Mouse (Mus musculus) frontal cortex, adult 2 months (tissue): ENCODE measurements around the gene Zdhhc1. TPM values are rescaled to one million over a fixed set of nuclear protein-coding genes. Genes with fewer than 3 reads are reported as not detected.

Experiments
- DNase-seq, 2 experiments: peaks; one replicate each; pipeline ENCODE4 v3.0.0; 2022; ENCODE audit warnings: low spot score in 1 of 2; ENCODE audit errors: extremely low spot score in 1 of 2
- polyA plus RNA-seq: library from polyadenylated mRNA; depleted of rRNA; stranded (reverse); fragments of >200 nt; gene quantifications from 2 replicates; pipeline ENCODE4 v1.2.3, GENCODE M21; 2012

The Zdhhc1 gene
- polyA plus RNA-seq, 1 experiment: 75.3 TPM

DNA sequence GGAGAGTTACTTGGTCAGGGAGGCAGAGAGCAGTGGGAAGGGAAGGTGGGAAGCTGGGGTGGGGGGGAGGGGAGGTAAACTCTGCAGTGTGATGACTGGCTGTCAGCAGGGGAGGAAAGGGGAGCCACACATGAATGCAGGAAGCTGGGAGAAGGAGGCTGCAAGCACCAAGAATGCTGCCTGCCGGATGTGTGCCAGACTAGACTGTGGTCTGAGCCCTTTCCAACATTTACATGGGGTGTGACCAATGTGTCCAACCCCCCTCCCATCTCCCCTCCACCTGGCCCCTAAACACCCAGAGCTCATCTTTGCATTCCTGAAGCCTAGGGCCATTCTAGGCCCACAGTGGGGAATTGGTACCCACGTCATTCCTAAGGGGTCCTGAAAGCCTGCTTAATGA is 15.7 kb downstream of the Zdhhc1 start:
- DNase-seq: no peak

DNA sequence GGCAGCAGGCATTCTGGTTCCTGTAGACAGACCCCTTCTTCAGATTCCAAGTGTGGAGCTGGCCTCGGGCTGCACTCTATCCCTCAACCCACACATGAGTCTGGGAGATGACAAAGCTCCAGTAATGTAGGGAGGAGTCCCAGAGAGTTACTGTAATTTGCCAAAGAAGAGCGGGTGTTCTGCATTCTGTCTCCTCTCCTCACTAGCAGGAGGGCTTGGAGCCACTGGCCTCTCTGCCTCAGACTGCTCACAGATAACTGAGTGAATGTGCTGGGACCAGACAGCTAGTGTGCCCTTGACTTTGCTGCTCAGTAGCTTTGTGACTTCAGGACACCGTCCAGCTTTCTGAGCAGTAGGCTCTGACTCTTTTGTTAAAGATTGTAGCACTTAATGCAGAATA is 18.9 kb downstream of the Zdhhc1 start:
- DNase-seq: no peak

DNA sequence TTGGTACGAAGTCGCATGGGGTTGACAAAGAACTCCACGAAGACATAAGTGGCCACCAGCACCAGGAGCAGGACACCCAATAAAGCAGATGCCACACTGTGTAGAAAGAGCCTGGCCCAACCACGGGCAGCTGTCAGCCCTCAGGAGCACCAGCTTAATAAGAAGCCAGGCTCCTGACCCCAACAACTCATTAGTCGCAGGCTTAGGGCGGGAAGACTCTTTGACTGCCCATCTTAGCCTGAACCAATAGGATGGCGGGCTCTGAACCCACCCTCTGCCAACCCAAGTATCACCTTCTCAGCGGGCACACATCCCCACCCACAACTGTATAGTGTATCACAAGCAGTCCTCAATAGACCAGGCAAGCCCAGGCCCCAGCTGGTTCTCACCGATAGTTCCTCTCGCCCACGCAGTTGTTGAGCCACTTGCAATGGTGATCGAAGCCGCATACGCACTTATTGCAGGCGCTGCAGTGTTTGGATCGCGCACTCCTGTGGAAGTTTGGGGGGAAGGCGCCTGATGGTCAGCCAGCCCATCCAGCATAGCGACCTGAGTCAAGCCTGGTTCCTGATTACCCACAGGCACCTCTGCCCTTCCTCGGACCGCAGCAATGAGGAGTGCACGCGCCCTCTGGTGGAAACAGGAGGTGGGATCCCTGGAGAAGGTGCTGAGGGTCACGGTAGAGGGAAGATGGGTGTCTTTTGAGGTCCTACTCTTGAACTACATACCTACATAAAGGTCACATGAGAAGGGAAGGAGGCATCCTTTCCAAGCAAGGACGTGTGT is 19.9 kb downstream of the Zdhhc1 start:
- peak in 1 of 2 experiments; percentile 52 for DNase-seq

DNA sequence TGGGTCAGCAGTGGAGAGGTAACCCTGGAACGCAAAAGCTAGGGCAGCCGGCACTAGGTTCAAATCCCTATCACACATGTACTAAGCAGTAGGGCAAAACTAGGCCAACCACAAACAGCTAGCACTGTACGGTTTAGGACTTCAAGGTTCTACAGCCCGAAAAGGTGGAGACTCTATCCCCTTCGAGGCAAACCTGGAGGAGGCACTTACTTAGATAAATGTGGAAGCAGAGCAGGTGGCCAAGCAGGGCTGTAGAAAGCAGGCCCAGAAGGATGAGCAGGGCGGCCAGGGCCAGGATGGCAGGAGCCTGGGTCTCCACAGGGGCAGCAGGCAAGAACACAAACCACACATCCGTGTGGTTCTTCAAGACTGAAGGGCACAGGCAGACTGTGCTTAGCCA is 20.5 kb downstream of the Zdhhc1 start:
- DNase-seq: no peak

DNA sequence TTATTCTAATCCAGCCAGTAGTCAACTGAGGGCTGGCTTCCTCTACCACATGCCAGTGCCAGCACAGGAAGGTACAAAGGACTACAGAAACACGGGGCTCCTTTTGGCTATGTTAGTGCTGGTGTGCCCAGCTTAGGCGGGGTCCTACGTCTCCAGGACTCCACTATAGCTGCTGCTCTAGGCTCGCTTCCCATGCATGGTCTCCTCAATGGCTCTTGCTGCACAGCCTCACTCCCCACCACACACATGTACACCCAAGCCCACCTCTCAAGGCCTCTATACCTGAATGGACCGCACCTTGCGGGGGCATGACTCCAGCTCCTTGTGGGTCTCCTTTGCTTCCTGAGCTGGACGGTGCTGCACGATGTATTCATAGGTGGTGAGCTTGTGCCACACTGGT is 21.0 kb downstream of the Zdhhc1 start:
- DNase-seq: no peak

DNA sequence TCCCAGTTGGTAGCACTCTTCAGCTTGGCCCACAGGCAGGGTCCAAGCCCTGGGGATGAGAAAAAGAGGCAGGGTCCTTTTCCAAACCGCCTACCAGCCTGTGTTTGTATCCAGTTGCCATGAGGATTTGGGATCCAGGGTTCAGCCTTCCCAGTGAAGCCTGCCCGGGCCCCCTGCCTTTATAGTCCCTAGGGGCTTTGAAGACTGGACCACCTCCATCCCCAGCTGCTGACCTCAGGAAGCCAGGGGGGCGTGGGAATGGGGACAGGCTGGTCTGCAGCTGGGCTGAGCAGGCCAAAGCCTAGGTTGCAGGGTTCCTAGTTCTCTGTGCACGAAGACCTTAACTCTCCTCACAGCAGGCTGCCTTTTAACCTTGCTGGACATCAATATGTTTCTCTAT is 21.4 kb downstream of the Zdhhc1 start:
- no peak for DNase-seq

DNA sequence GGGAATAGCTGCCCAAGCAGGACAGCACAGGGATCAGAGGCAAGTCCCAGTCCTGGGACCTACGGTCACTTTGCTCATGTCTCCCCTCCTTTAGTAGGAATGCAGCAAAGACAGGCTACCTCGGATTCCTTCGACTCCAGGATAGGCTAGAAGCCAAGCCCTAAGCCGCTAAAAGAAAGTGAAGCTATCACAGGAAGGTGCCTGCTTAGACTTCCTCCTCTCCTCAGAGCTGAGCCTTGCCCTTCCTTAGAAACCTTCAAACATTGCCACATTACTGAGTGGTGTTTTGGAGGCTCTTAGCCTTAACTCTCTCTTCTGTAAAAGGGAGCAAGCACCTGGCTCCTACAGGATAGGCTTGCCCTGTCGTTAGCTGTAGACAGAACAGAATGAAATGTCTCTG is 22.0 kb downstream of the Zdhhc1 start:
- no peak for DNase-seq

DNA sequence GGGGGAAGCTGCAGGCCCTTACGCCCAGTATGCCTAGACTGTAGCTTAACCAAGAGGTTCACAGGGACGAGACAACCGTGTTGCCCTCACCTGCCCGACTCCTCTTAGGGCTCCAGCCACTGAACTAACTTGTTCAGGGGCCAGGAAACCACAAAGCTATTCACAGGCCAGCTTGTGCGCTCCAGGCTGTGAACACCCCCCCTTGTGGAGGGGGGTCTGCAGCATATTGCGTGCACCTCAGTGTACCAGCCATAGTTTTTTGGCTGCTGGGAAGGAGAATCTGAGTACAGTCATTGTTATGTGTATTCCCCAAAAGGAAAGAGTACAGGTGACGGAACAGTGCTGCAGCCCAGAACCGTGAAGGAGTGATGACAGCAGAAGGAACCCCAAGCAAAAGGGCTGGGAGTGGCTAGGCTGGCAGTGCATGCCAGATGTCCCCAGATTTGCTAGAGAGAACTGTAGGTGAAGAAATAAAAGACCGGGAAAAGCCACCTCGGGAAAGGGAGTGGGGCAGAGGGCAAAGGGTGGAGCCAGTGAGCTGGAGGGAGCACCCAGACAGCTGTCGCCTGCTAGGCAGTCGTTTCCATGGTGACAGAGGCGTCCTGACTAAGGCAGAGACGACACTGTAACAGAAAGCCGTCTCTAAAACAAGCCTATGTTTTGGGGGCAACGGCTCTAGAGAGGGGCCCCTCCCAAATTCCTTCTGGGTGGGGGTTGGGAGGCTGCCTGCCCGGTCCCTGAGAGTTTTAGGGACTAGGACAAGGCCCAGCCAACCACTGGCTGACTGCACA is 22.7 kb downstream of the Zdhhc1 start:
- DNase-seq: no peak

DNA sequence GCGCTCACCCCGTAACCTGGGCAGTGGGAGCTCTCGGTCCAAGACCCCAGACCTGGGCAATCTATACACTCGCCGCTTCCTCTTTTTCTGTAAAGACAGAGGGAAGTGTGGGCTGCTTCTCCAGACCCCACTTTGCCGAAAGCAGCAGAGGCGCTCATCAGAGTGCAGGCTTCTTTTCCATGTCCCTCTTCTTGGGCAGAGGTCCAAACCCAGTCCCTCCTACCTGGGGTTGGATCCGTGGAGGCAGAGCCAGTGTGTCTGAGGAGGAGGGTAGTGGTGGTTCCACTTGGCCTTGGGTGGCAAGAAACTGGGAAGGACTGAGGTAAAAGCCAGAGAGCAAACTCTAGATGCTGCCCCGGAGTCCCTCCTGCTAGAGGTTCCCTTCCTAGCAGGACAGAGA is 23.7 kb downstream of the Zdhhc1 start:
- DNase-seq: no peak

DNA sequence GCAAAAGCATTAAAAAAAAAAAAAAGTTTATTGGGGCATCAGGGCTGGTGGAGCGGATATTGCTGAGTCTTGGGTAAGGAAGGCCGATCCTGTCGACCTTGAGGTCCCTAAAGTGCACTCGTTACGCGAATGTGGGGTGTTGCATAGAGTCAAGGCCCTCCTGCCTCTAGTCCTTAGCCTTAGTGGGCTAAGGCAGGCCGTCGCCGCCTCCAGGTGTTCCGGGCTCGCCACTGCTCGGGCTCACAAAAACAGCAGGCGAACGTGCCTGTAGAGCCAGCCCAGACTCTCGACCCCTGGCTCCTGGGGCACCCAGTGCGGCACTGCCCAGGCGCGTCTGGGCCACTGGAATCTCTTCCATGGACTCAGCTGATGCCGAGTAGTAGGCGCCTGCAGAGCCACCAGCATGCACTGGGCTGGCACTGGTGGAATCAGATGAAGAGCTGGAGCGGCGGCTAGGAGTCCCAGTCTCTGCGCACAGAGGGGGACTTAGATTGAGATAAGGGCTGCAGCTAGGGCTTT is 24.2 kb downstream of the Zdhhc1 start:
- no peak for DNase-seq

DNA sequence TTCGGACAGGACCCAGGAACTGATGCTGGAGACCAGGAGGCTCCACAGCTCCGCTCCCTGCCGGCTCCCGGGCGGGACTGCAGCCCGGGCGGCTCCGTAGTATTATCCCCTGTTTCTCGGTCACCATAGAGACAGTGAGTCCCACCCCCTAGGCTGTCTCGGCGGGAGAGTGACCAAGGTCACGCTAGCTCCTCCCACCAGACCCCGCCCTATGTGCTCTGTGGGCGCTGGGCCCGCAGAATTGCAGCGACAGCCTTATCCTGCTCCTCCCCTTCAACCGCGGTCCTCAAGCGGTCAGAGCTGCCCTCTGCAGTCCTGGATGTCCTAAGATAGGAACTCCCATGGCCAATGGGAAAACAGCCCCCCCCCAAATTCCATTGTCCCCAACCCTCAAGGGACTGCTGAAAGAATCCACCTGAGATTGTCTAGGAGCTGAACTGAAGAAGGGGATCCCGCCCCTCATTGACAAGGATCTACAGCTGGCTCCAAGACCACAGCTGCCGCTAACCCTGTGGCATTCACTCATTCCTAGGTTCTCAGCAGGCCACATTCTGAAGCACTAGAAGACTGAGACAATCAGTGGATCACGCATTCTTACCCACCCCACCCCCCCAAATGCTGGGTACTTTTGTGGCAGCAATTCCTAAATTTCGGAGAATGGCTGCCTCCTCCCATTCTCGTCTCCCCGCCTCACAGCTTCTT is 25.2 kb downstream of the Zdhhc1 start, which contains the start of gene Tppp3:
Gene Tppp3 (minus strand): TSS at position 213 of the 702 bp plus-strand sequence.
- peak; percentile 77 to 84 for DNase-seq

DNA sequence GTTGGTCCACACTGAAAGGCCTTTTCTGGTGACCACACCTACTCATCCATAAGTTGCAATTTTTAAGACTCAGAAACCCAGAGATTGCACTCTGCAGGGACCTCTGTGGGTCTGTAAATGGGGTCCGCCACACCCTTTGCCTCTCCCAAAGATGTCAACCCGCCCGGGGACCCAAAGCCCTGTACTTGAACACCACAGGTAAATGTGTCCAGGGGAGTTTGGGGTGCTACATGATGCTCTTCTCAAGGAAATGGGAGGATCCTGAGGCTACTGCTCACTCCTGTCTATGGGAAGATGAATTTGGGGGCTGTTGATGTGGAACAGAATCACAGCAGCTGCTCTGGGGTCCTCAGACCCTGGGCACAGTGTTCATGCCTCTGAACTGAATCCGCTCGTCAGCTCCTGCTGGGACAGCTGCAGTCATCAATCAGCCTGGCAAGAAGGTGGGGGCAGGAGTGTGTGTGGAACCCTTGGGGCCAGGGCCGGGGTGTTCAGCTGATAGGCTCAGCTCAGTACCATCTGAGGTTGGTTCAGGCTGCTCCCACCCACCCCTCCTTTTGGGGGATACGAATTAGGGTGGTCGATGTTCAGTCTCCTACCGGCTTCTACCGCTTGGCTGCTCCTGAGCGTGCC is 25.9 kb downstream of the Zdhhc1 start:
- DNase-seq: no peak

DNA sequence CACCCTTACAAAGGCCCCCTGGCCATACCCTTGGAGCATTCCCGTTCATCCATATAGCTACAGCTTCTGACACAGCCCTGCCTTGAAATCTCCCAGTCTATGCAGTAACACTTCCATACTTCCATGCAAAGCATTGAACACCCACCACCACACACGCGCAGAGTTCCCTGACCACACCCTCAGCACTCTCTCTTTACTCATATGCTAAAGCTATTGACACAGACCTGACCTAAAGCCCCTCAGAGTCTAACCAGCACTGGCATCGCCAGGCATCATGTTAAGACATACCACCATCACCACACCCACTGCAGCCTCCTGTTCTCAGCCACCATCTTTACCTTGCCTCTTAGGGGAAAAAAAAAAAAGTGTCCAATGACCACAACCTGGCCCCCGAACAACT is 26.4 kb downstream of the Zdhhc1 start:
- no peak for DNase-seq

DNA sequence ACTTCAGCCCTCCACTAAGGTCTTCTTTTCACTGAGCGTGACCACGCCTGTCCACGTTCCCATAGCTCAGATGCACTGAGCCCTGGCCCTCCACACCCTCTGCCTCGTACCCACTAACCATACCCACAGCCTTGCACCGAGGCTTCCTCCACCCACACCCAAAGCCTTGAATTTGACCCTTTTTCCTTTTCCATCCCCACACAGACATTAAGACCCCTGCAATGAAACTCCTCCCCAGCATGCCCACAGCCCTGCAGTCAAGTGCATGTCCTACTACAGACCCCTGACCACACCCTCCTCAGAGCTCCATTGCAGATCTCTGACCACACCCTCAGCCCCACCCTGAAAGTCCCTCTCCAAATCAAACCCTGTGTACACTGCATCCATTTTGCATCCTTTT is 26.9 kb downstream of the Zdhhc1 start:
- no peak for DNase-seq

DNA sequence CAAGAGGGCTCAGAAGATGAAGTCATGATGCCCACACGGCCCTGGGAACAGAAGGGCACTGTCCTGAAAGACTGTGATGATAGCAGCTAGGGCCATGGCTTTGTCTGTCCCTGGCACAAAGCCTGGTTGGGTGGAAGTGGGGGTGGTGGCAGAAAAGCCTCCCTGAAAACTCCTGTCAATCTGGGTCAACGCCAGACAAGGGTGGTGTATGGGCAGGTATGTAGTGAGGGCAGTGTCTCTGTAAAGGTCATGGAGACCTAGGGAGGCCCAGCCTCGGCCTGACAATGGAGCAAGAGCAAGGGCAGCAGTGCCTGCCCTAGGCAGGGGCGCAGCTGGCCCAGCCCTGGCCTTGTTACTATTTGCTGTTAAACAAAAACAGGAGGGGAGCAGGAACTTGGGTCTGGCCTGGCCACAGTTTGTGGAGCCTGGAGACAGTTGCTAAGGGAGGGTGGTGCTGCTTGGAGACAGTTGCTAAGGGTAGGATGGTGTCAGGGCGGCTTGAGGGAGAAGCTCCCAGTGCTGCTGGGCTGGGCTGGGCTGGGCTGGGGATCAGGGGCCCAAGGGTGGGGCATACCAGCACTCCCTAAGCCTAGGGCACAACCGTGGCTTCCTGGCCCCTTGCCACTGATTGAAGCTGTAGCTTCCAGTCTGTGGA is 27.5 kb downstream of the Zdhhc1 start:
- peak in 1 of 2 experiments; percentile 62 for DNase-seq

DNA sequence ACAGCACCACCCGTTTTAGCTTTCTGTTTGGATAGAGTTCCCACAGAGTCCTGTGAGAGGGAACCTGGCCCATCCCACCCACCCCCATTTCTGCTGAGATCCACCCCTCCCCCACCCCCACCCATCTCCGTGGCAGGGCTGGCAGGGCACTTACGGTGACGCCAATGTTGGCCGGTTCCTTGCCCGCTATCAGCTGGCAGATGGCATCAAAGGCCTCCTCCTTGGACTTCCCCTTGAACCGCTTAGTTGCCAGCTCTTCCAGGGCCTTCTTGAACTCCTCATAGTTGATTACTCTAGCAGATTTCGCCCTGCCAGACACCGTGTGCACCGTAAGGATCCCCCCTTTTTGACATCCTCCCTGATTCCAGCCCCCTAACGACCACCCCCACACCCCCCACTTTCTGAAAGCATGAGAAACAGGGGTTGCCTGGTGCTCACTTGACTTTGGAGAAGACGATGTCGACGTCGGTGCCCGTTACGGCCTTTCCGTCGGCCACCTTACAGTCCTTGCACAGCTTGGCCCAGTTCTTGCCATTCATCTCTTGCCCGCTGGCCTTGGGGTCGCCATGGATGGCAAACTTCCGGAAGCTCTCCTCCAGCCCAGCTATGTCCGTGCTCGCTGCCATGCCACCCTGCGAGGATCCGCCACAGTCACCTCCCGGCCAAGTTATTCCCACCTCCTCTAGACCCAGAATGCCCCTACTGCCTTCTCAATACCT is 28.5 kb downstream of the Zdhhc1 start:
- no peak for DNase-seq

DNA sequence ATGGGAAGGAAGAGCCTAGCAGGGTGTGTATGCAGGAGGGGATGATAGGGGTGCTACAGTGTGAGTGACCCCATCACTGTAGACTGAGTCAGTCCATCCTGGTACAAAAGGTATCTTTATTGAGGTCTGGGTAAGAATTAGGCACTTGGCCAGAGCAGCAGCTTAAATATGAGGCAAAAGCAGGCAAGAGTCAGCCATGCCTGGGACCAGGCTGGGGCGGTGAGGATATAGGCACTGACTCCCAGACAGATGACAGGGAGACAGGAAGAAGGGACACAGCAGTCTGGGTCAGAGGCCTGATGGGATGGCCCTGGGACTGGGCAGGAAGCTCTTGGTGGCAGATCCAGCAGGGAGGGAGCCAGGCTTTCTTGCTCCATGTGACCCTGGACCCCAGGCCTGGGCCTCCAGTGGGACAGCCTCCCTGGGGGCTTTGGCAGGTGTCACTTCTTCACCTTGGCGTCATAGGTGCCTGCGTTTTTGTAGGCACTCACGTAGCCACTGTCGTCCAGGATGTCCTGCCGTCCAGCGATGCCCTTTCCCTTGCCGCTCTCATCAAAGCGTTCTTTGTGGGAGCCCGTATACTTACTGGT is 29.2 kb downstream of the Zdhhc1 start:
- no peak for DNase-seq

DNA sequence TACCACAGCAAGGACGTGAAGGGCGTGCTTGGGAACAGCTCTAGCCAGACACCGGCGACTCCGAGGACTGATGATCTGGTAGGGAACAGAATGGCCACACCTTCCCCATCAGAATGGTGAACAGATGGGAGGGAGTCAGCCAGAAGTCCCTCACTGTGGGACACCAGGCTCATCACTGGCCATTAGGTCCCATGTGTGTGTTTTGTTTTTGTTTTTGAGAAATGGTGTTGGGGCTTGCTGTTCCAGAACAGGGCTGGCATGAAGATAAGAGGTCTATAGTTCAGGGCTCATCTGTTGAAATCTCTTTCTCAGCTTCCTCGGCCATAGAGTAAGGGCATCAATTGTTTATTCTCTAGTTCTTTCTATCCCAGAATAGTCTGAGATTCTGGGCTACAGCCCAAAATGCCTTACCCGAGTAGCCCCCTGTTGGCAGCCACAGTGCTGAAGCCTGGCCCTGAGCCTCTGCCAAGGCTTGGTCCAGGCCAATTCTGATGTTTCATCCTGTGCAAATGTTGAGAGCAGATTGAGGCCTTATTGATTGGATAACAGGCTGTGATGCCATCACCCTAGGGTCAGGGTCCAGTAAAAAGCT is 29.9 kb downstream of the Zdhhc1 start:
- DNase-seq: peak in 1 of 2 experiments; percentile 71

DNA sequence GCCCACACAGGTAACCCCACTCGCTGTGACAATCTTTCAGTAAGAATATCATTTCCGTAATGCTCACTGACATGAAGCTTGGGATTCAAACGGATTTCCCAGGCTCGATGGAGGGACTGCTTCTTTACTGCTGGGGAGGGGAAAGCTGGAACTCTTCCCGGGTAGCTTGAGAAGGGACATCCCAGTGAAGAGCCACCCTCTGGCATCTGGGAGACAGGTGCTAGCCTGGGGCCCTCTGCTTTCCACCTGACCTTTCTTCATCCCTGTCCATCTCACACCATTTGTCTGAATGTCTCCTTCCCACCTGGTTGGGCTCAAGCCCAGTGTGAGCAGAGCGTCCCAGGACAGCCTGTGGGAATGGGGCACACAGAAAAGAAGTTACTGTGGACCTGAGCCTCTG is 30.5 kb downstream of the Zdhhc1 start:
- no peak for DNase-seq
